Mouse (Mus musculus): ENCODE results near the gene Ccdc3. TPM values are rescaled to one million over a fixed set of nuclear protein-coding genes. Genes with fewer than 3 reads are reported as not detected.
"Not testable (repeated sequence)": the region's sequence is repeated elsewhere in the genome, so short reads cannot be mapped to it uniquely, and the experiment has no call there.

Ccdc3 gene
- 2.0 and 2.7 TPM in 2 replicates for polyA plus RNA-seq (2015; fragmentation: Nextera tagmentation; extraction: Ambion mirVana)

GRCm38 (mm10) chr2:5137500-5138286 is at the start of gene Ccdc3:
Ccdc3 (plus strand) TSS chr2:5137776.
- peak; percentile 78 for ATAC-seq

GRCm38 (mm10) chr2:5090385-5090784 is 47.2 kb upstream of the Ccdc3 start:
- H3K9ac ChIP-seq; H3K27ac ChIP-seq; H3K36me3 ChIP-seq (ENCODE audit: poor library complexity, severe bottlenecking); H3K9me3 ChIP-seq (replicated peaks); H3K4me3 ChIP-seq; H3K4me2 ChIP-seq; H3K27me3 ChIP-seq; H3K4me1 ChIP-seq: not testable (repeated sequence)
- ATAC-seq, result peak; percentile 74
- 79% methylated on average over 3 of the region's 4 CpGs for WGBS

More at GRCm38 (mm10) chr2:5137500-5138286, at the start of gene Ccdc3:
- WGBS, result under 1% methylated on average over 68 of the region's 78 CpGs
- H3K4me1 ChIP-seq, result peaks cover 11% of the 10 kb centered on the region
- H3K9ac ChIP-seq, result peak within 1 kb of the TSS; percentile 50
- H3K27me3 ChIP-seq, result peaks cover 45% of the 10 kb centered on the region
- no peak within 1 kb of the TSS for H3K27ac ChIP-seq
- H3K9me3 ChIP-seq (replicated peaks), result no peaks in the 10 kb centered on the region
- H3K4me3 ChIP-seq, result peak within 1 kb of the TSS; percentile 44
- no peaks in the 10 kb centered on the region for H3K36me3 ChIP-seq (ENCODE audit: poor library complexity, severe bottlenecking)
- peak within 1 kb of the TSS; percentile 64 for H3K4me2 ChIP-seq

GRCm38 (mm10) chr2:5094876-5095275 is 42.7 kb upstream of the Ccdc3 start:
- no peak for ATAC-seq
- Histone ChIP-seq H3K4me3 (no peak overlapping the region), H3K4me1 (peaks cover 12% of the 10 kb centered on the region; the same call in 1 of the 2 replicates), H3K9me3 (replicated peaks) (no peaks in the 10 kb centered on the region), H3K27me3 (no peaks in the 10 kb centered on the region), H3K27ac (no peak overlapping the region), H3K36me3 (ENCODE audit: poor library complexity, severe bottlenecking) (no peaks in the 10 kb centered on the region), H3K9ac (no peak overlapping the region), H3K4me2 (no peak overlapping the region)
- WGBS, result 86% methylated on average over 5 of the region's 5 CpGs

- WGBS, result 22% methylated on average over 1 of the region's 1 CpGs
Measured at GRCm38 (mm10) chr2:5095316-5095715, 42.3 kb upstream of the Ccdc3 start.

GRCm38 (mm10) chr2:5097786-5098445 is 39.7 kb upstream of the Ccdc3 start:
- Histone ChIP-seq H3K9ac (peak overlapping the region; percentile 52), H3K4me1 (peaks cover 12% of the 10 kb centered on the region; the same call in 1 of the 2 replicates), H3K27me3 (no peaks in the 10 kb centered on the region), H3K4me2 (peak overlapping the region; percentile 55), H3K4me3 (peak overlapping the region; percentile 22), H3K27ac (peak overlapping the region; percentile 65), H3K36me3 (ENCODE audit: poor library complexity, severe bottlenecking) (no peaks in the 10 kb centered on the region), H3K9me3 (replicated peaks) (no peaks in the 10 kb centered on the region)
- WGBS, result 33% methylated on average over 20 of the region's 20 CpGs
- peak; percentile 68 for ATAC-seq

More at GRCm38 (mm10) chr2:5095316-5095715, 42.3 kb upstream of the Ccdc3 start:
- peaks cover 12% of the 10 kb centered on the region; the same call in 1 of the 2 replicates for H3K4me1 ChIP-seq
- H3K27me3 ChIP-seq, result no peaks in the 10 kb centered on the region
- ATAC-seq, result no peak
- no peak overlapping the region for H3K27ac ChIP-seq
- H3K36me3 ChIP-seq (ENCODE audit: poor library complexity, severe bottlenecking), result no peaks in the 10 kb centered on the region
- no peak overlapping the region for H3K4me3 ChIP-seq
- H3K9ac ChIP-seq, result no peak overlapping the region
- no peak overlapping the region for H3K4me2 ChIP-seq
- H3K9me3 ChIP-seq (replicated peaks), result no peaks in the 10 kb centered on the region

GRCm38 (mm10) chr2:5099176-5099575 is 38.4 kb upstream of the Ccdc3 start:
- ATAC-seq, result no peak
- Histone ChIP-seq H3K27me3 (no peaks in the 10 kb centered on the region), H3K4me2 (no peak overlapping the region), H3K4me1 (peaks cover 12% of the 10 kb centered on the region; the same call in 1 of the 2 replicates), H3K4me3 (no peak overlapping the region), H3K36me3 (ENCODE audit: poor library complexity, severe bottlenecking) (no peaks in the 10 kb centered on the region), H3K9ac (no peak overlapping the region), H3K27ac (no peak overlapping the region), H3K9me3 (replicated peaks) (no peaks in the 10 kb centered on the region)
- 76% methylated on average over 6 of the region's 6 CpGs for WGBS

- Histone ChIP-seq H3K4me3 (no peak overlapping the region), H3K9me3 (replicated peaks) (no peaks in the 10 kb centered on the region; the same call in none of the 2 replicates), H3K27ac (no peak overlapping the region), H3K4me2 (no peak overlapping the region), H3K4me1 (peaks cover 12% of the 10 kb centered on the region; the same call in 1 of the 2 replicates), H3K27me3 (no peaks in the 10 kb centered on the region), H3K9ac (no peak overlapping the region), H3K36me3 (ENCODE audit: poor library complexity, severe bottlenecking) (no peaks in the 10 kb centered on the region)
- ATAC-seq, result no peak
- WGBS, result 91% methylated on average over 10 of the region's 10 CpGs
Measured at GRCm38 (mm10) chr2:5101743-5102245, 35.8 kb upstream of the Ccdc3 start.

- Histone ChIP-seq H3K36me3 (ENCODE audit: poor library complexity, severe bottlenecking) (no peaks in the 10 kb centered on the region), H3K9me3 (replicated peaks) (peaks cover 2% of the 10 kb centered on the region), H3K4me3 (no peak overlapping the region), H3K4me2 (no peak overlapping the region), H3K4me1 (peaks cover 9% of the 10 kb centered on the region; the same call in 1 of the 2 replicates), H3K27ac (no peak overlapping the region), H3K9ac (no peak overlapping the region), H3K27me3 (no peaks in the 10 kb centered on the region)
- WGBS, result 39% methylated on average over 1 of the region's 1 CpGs
- ATAC-seq, result no peak
Measured at GRCm38 (mm10) chr2:5102891-5103290, 34.7 kb upstream of the Ccdc3 start.

- Histone ChIP-seq H3K4me1 (peaks cover 28% of the 10 kb centered on the region), H3K4me2 (peak overlapping the region; percentile 22; the same call in 1 of the 2 replicates), H3K9ac (peak overlapping the region; percentile 34; the same call in 1 of the 2 replicates), H3K9me3 (replicated peaks) (peaks cover 2% of the 10 kb centered on the region; the same call in 1 of the 2 replicates), H3K36me3 (ENCODE audit: poor library complexity, severe bottlenecking) (no peaks in the 10 kb centered on the region), H3K27me3 (no peaks in the 10 kb centered on the region), H3K4me3 (no peak overlapping the region), H3K27ac (peak overlapping the region; percentile 54)
- 12% methylated on average over 8 of the region's 8 CpGs for WGBS
- ATAC-seq, result peak; percentile 71
Measured at GRCm38 (mm10) chr2:5112785-5113291, 24.7 kb upstream of the Ccdc3 start.

GRCm38 (mm10) chr2:5114386-5114785 is 23.2 kb upstream of the Ccdc3 start:
- WGBS, result 92% methylated on average over 8 of the region's 8 CpGs
- Histone ChIP-seq H3K4me2 (no peak overlapping the region), H3K9me3 (replicated peaks) (no peaks in the 10 kb centered on the region), H3K27me3 (no peaks in the 10 kb centered on the region), H3K36me3 (ENCODE audit: poor library complexity, severe bottlenecking) (no peaks in the 10 kb centered on the region), H3K9ac (no peak overlapping the region), H3K27ac (no peak overlapping the region), H3K4me3 (no peak overlapping the region), H3K4me1 (peaks cover 28% of the 10 kb centered on the region)
- no peak for ATAC-seq

- no peak overlapping the region for H3K4me3 ChIP-seq
- 16% methylated on average over 5 of the region's 5 CpGs for WGBS
- H3K27ac ChIP-seq, result no peak overlapping the region
- H3K9me3 ChIP-seq (replicated peaks), result no peaks in the 10 kb centered on the region
- no peak overlapping the region for H3K4me2 ChIP-seq
- peaks cover 28% of the 10 kb centered on the region for H3K4me1 ChIP-seq
- peak; percentile 67; the same call in 1 of the 2 replicates for ATAC-seq
- no peak overlapping the region for H3K9ac ChIP-seq
- H3K27me3 ChIP-seq, result no peaks in the 10 kb centered on the region
- no peaks in the 10 kb centered on the region for H3K36me3 ChIP-seq (ENCODE audit: poor library complexity, severe bottlenecking)
Measured at GRCm38 (mm10) chr2:5116856-5117532, 20.6 kb upstream of the Ccdc3 start.

All from forebrain, embryonic 13.5 days (tissue).